ENCODE assay signal across 27 mouse cellular contexts in the genomic region with DNA sequence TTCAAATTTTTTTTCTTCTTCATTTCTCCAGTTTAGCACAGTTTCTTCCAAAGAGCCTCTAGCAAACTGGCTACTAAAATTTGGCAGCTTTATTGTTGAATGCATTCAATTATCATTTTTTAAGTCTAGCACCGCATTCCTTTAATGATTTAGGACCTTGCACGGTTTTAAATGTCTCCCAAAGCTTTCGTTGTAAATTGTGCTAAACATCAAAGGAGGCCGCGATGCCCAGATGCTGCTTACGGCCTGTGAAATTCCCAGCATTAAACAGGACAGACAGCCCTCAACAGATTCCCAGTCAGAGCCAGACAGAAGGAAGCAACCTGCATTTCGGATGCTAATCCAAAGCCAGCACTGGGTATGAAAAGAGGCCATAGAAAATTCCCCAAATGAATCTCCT.
DNase-seq lines count a peak whose midpoint lies in the region.
"Had no signal": no experiment of that assay in that cellular context is flagged by ENCODE, and none has a peak within 500 bp of the region (broad histone marks: within the 10 kb centered on the region; RNA-seq: fewer than 3 reads in every experiment).

No protein-coding gene starts in this region.

- no peak overlapping the region for H3K4me3 ChIP-seq in limb, embryonic 10.5 days
- H3K4me3 ChIP-seq: embryonic facial prominence, embryonic 10.5 days; embryonic facial prominence, embryonic 15.5 days; forebrain, embryonic 12.5 days; heart, embryonic 10.5 days; hindbrain, embryonic 13.5 days; limb, embryonic 12.5 days; lung, embryonic 15.5 days; midbrain, embryonic 12.5 days; neural tube, embryonic 15.5 days had no signal

- peak; percentile 29 for DNase-seq in embryo, embryonic 10 days (ENCODE audit: low spot score)
- DNase-seq in embryo, embryonic 9.5 days (ENCODE audit: extremely low spot score): no peak
- peak; percentile 20 to 35 for DNase-seq in kidney, postnatal 4 days
- no peak for DNase-seq in kidney, adult 9 months
- peak; percentile 61 for DNase-seq in limb, embryonic 10.5 days (ENCODE audit: low spot score)
- no peak for DNase-seq in heart, postnatal 4 days
- no peak for DNase-seq in gastrocnemius, postnatal 14 days
- DNase-seq: adrenal gland, adult 8-10 months; cerebellum, adult 8-10 months; cerebellum, postnatal 25 days; gastrocnemius, postnatal 25 days; heart, adult 11 months; heart, postnatal 36 days; kidney, adult 8-10 months; layer of hippocampus, adult 9-11 months; retina, postnatal 1 day; right cerebral cortex, postnatal 14 days had no signal

- intact Hi-C loops in gastrocnemius, postnatal 14 days (cut with DNase I; ENCODE audit: low total_unique reads): no loop called here

- no peaks in the 10 kb centered on the region for H3K36me3 ChIP-seq in limb, embryonic 10.5 days
- H3K36me3 ChIP-seq: embryonic facial prominence, embryonic 10.5 days; embryonic facial prominence, embryonic 15.5 days; forebrain, embryonic 12.5 days; heart, embryonic 10.5 days; hindbrain, embryonic 13.5 days; limb, embryonic 12.5 days; lung, embryonic 15.5 days; midbrain, embryonic 12.5 days; neural tube, embryonic 15.5 days had no signal

- WGBS in limb, embryonic 10.5 days: 21% methylated on average over 7 of the region's 7 CpGs

- peaks cover 27% of the 10 kb centered on the region; the same call in 1 of the 2 replicates for H3K27me3 ChIP-seq in limb, embryonic 10.5 days (ENCODE audit: low read depth, poor library complexity, severe bottlenecking)
- H3K27me3 ChIP-seq: CH12.LX; embryonic facial prominence, embryonic 15.5 days; forebrain, embryonic 12.5 days; hindbrain, embryonic 13.5 days; lung, embryonic 15.5 days; midbrain, embryonic 12.5 days; neural tube, embryonic 15.5 days had no signal

- no peak overlapping the region for H3K27ac ChIP-seq in limb, embryonic 10.5 days
- H3K27ac ChIP-seq: embryonic facial prominence, embryonic 10.5 days; embryonic facial prominence, embryonic 15.5 days; forebrain, embryonic 12.5 days; heart, embryonic 10.5 days; hindbrain, embryonic 13.5 days; limb, embryonic 12.5 days; lung, embryonic 15.5 days; midbrain, embryonic 12.5 days; neural tube, embryonic 15.5 days had no signal

- peaks cover 23% of the 10 kb centered on the region for H3K4me1 ChIP-seq in limb, embryonic 10.5 days
- H3K4me1 ChIP-seq: embryonic facial prominence, embryonic 10.5 days; embryonic facial prominence, embryonic 15.5 days; heart, embryonic 10.5 days; hindbrain, embryonic 13.5 days; lung, embryonic 15.5 days had no signal

- H3K9me3 ChIP-seq in limb, embryonic 10.5 days (replicated peaks): no peaks in the 10 kb centered on the region
- H3K9me3 ChIP-seq: embryonic facial prominence, embryonic 10.5 days; embryonic facial prominence, embryonic 15.5 days; forebrain, embryonic 12.5 days; heart, embryonic 10.5 days; hindbrain, embryonic 13.5 days; lung, embryonic 15.5 days; midbrain, embryonic 12.5 days; neural tube, embryonic 15.5 days had no signal

Comparison
In these comparisons a context has a peak if more than half of its experiments do, and no peak if none do; other contexts are left out.
1. DNase-seq: peak in embryo, embryonic 10 days (single experiment), kidney, postnatal 4 days (2 of 2) and limb, embryonic 10.5 days (single experiment); none in embryo, embryonic 9.5 days (single experiment), kidney, adult 9 months (single experiment), heart, postnatal 4 days (single experiment) and gastrocnemius, postnatal 14 days (single experiment).